Mouse (Mus musculus): Measurements from ENCODE around the gene Tmeff1.
"Not testable (repeated sequence)": the region's sequence is repeated elsewhere in the genome, so short reads cannot be mapped to it uniquely, and the experiment has no call there.

Gene Tmeff1

DNA sequence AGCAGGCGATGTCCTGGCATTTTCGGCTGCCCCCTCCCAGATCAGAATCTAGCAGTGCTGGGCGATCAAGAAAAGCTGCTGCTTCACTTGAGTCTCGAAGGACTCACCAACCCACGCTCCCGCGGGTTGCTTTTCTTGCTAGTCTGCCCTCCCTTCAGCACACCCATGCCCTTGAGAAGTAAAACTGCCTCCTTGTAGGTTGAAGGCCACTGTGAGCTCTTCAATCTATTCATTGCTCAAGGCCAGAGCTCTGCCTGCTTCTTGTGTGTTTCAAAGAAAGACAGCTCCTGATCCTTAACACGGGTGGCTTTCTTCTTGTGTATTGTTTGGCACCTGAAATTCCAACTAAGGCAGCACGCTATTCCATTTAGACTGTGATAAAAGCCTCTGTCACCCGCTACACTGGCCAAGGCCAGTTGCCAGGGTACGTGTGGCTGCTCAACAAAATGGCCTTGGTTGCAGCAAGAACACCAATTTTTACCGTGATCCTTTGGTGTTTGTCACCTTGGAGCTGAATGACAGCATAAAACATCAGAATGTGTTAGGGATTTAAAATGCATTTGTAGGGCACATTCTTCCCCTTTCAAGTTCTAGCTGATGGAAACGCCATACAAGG, 91.7 kb downstream of the Tmeff1 start:
- DNase-seq (ENCODE audit: low read depth, low spot score), result no peak

DNA sequence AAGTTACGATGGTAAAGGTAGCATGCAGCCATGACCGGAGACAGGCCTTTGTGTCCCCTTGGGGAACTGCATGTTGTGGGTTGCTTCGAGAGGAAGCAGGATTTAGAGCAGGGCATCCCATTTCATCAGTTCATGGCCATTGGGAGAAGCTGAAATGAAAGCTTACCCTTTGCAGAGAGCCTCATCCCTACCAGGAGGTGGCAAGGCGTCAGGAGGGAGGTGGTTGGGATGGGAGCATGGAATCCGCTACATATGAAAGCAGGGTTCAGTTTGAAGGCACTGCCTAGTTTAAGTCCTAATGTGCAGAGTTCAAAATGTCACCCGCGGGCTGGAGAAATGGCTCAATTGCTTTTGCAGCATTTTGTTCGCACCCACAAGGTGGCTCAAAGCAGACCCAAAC, 92.3 kb downstream of the Tmeff1 start:
- DNase-seq (ENCODE audit: low read depth, low spot score), result no peak

DNA sequence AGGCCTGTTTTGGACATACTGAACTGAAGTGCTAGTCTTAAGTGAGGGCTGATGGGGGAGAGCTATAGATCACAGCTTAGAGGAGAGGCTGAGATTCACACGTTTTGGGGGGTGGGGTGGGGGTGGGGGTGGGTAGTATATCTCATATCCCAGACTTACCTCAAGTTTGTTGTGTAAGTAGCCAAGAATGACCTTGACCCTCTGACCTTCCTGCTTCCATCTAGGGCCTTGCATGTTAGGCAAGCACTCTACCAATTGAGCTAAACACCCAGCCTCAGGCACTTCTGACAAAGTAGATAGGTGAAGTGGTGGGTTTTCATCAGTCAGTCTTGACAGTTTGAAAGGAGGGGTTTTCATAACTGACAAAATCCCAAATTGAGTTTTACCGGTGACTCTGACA, 92.8 kb downstream of the Tmeff1 start:
- DNase-seq (ENCODE audit: low read depth, low spot score), result peak; percentile 51

DNA sequence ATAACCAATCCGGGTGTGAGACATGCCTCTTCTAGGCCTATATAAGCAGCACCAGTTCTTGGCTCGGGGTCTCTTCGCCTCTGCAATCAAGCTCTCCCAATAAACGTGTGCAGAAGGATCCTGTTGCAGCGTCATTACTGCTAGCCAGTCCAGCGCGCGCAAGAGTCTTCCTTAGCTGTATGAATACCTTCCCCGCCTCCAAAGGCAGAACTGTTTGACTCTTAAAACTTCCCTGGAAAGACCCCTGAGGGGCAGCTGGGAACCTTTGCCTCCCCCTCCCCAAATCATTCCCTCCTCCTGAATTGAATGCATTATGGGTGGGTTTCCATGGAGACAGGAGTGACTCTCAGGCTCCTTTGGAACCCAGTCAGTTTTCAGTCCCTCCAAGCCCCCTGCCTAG, 93.8 kb downstream of the Tmeff1 start:
- no peak for DNase-seq (ENCODE audit: low read depth, low spot score)

DNA sequence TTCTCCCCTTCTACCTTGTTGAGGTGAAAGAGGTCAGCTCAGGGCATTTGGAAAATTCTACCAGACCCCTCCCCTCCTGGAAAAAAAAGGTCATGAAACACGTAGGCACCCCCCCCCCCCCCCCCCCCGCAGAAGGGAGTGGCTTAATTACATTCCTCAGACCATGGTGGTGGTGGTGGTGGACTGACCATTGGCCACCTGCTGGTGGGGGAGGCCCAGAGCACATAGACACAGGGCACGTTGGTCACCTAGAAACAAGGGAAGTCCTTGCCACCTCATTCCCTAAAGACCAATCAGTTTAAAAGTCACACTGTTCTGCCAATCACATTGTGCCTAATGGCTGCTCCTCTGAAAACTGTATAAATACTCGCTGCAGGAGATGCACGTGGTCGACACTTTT, 94.8 kb downstream of the Tmeff1 start:
- DNase-seq (ENCODE audit: low read depth, low spot score), result not testable (repeated sequence)

DNA sequence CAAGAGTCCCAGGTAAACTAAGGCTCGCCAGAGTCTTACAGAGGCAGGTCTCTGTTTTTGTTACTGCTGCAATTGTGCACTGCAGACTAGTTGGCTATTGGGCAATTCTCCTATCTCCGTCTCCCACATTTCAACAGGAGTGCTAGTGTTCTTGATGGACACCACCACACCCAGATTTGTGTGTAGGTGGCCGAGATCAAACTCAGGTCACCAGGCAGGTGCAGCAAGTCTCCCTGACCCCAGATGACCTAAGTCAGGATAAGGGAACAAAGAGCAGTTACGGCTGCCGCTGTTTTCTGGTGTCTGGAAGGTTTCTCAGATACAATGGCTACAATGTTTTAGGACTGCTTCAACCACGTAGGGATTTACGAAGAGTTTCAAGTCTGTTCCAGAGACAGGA, 95.2 kb downstream of the Tmeff1 start:
- no peak for DNase-seq (ENCODE audit: low read depth, low spot score)

DNA sequence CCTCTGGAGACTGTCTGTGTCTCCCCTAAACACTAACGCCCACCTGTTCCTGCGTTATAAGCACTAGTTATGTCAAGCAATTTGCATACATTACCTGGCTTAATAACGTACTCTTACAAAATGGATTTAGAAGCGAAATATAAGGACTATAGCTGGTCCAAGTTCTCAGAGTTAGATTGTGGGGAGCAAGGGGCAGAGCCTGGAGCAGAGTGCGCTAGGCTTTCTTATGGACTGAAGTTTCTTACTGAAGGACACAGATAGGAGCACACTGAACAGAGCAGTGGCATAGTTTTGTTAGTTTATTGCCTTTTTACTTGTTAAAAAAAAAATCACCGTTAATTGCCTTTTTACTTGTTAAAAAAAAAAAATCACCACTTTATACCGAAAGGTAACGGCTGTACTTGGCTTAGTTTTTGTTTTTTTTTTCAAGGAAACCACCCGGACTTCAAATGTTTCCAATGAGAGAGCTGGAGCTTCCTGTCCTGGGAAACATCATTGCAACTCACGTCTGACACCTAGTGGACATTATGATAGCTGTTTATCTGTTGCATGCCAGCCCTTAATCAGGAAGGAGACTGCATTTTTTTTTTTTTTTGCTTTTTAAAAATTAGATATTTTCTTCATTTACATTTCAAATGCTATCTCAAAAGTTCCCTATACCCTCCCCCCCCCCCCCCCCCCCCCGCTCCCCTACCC, 95.8 kb downstream of the Tmeff1 start:
- peak; percentile 83 for DNase-seq (ENCODE audit: low read depth, low spot score)

DNA sequence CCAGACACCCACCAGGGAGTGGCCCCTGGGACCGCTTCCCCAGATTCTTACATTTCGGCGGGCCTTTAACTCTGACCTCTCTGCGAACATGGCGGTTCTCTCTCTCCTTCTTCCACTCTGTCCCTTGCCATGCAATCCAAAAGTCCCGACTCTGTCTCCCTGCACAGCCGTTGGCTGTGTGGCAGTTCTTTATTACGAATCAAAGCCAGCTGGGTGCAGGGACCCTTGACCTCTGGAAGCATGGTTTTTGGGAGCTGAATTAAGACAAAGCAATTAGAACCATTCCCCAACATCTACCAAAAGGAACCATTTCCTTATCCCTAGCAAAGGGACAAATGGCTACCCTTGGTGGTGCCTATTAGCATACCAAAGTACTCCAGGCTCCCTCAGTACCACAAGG, 98.2 kb downstream of the Tmeff1 start:
- DNase-seq (ENCODE audit: low read depth, low spot score), result no peak

DNA sequence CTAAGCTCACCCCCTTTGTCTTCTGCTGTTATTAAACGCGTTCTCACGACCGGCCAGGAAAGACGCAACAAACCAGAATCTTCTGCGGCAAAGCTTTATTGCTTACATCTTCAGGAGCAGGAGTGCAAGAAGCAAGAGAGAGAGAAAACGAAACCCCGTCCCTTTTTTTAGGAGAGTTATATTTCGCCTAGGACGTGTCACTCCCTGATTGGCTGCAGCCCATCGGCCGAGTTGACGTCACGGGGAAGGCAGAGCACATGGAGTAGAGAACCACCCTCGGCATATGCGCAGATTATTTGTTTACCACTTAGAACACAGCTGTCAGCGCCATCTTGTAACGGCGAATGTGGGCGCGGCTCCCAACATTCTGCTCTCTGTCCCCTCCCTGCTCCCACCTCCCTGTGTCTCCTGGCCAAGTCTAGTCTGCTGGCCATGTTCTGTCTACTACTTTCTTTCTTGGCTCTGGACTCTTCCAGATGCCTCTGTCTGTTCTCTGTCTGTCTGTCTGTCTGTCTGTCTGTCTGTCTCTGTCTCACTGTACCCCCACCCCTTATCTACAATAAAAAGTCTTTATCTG, 98.7 kb downstream of the Tmeff1 start:
- not testable (repeated sequence) for DNase-seq (ENCODE audit: low read depth, low spot score)

DNA sequence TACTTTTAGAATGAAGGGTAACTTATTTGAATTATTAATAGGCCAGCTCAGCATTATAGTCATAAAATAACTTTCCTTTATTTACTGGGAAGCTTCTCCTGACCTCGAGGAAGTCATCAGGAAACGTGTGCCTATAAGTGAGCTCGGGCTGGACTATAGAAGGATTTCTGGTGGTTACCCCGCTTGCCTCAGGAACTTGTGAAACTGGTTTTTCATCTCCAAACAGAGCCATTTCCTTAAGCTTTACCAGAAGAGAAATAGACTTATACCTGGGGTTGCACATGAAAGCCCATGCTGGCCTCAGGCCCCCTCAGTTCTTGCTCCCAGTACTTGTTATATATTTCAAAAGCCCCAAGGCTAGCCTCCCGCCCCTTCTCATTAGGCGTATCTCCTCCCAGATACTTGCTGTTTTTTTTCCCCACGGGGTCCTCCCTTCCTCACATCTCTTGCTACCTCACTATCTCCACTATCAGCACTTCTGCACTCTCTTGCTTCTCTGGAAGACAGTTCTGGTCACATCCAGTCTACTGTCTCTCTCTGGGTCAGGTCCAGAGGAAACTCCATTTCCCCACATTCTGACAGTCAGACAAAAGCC, 99.7 kb downstream of the Tmeff1 start:
- no peak for DNase-seq (ENCODE audit: low read depth, low spot score)

DNA sequence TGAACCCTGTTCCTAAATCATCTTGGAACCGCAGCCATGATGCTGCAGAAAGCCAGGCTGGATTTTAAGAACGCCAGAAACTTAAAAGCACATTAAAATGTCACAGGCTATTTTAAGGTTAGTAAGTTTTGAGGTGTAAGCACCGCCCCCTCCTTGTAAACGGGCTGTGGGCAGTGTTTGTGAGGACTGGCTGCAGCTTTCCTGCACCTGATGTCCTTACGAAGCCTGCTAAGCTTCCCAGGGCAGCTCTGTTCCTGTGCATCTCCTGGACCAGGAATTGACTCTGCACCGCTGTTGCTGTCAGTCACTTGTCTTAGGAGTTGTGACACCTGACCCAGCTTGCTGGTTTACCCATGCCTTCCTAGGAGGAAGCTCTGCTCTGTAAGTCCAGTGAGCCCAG, 103.2 kb downstream of the Tmeff1 start:
- no peak for DNase-seq (ENCODE audit: low read depth, low spot score)

DNA sequence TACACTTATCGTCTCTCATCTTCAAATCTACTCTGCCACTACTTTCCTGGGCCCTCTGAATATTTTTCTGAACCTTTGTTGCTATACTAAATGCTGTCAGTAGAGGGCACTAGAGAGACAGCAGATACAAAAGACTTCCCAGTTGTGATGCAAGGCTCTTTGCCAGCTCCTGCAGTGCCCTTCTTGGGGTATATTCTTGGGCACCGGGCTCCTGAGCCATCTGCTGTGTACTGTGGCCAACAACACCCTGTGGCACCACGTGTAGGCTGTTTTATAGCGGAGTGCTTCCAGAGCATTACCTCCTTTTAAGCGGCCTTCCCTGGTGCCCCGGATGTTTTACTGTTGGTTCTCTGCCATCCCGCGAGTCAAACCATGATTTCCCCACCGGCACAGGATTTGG, 105.7 kb downstream of the Tmeff1 start:
- peak; percentile 50 for DNase-seq (ENCODE audit: low read depth, low spot score)

DNA sequence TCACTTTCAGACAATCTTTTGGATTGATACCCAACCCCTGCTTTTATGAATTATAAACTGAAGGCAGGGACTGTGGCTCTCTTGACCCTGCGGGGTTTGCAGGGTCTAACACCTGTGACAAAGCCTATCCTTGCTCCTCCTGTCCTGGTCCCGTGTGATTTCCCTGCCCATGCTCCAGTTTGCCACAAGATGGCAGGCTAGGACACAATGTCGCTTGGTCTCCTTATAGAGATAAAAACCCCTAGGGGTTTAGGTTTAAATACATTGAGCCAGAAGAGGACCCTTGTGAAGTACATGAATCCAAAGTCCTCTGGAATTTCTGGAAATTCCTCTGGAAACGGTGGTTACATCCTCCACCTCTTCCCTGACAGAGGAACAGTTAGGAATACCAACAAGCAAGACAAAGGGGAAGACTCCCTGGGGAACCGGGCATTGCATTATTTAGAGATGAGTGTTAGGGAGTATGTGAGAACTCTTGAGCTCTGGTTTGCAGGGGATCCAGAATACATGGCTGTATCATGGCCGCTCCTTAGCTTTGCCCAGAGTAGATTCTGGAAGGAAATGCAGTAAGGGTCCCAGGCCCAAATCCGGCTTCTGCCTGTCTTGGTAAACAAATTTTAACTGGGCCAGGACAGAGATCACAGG, 106.9 kb downstream of the Tmeff1 start:
- peak; percentile 82 for DNase-seq (ENCODE audit: low read depth, low spot score)

DNA sequence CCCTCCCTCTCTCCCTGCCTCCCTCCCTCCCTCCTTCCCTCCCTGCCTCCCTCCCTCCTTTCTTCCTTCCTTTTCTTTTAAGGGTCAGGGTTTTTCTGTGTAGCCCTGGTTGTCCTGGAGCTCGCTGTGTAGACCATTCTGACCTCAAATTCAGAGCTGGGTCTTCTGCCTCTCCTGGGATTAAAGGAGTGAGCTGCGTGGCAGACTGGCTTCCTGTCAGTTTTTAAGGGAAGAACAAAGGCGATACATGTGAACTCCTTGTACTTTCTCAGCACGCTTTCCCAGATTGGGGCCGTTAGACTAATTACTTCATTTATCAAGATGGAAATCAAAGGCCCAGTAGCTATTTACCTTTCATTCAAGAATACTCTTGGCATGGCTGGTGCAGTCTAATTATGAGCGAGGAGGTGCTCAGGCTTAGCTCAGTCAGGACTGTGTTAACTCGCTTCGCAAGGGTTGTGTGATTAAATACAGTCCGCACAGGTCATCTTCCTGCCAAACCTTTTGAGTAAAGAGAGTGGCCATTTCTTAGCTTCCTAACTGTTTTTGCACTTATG, 107.8 kb downstream of the Tmeff1 start:
- no peak for DNase-seq (ENCODE audit: low read depth, low spot score)

DNA sequence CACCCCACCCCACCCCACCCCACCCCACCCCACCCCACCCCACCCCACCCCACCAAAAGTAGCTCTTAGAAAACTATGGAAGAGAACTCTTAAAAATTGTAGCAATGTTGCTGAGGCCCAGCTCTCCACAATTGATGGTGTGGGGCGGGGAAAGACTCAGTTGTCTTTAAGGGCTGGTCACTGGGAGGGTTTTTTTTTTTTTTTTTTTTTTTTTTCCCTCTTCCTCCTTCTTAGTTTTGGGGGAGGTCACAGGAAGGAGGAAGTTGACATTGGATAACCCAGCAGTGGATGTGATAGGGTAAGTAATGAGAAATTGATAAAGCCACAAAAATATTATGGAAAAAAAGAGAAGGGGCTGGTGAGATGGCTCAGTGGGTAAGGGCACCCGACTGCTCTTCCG, 111.7 kb downstream of the Tmeff1 start:
- DNase-seq (ENCODE audit: low read depth, low spot score), result no peak

DNA sequence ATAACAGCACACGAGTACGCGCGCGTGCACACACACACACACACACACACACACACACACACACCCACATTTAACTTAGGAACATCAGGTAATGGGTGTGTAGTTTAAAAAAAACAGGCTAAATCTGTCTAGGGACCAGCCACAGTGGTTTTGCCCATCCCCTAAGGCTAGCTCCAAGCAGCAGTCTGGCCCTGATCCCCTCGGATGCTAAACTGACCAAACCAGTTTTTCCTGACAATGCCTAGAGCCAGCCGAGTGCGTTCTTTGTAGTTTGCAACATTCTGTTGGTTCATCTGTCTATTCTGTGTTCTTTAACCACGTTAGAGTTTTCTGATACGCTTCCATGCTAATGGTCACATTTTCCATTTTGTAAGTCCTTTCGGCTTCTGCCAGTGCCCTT, 112.3 kb downstream of the Tmeff1 start:
- DNase-seq (ENCODE audit: low read depth, low spot score), result no peak

Measured in ES-CJ7 (cell line).